Comparison of ENCODE assay signal across 9 mouse cellular contexts in genomic region chr12:99644966-99645365, GRCm38 (mm10).
DNase-seq lines count a peak whose midpoint lies in the region; ATAC-seq and TF ChIP-seq lines count a peak whose summit lies in the region.
"Had no signal": no experiment of that assay in that cellular context is flagged by ENCODE, and none has a peak within 500 bp of the region (broad histone marks: within the 10 kb centered on the region; RNA-seq: fewer than 3 reads in every experiment).

No protein-coding gene starts in this region.

- no peak overlapping the region for H3K4me2 ChIP-seq in kidney, embryonic 15.5 days
- no peak overlapping the region for H3K4me2 ChIP-seq in embryonic facial prominence, embryonic 14.5 days (ENCODE audit: low read depth, low read length)
- H3K4me2 ChIP-seq in hindbrain, postnatal 0 days (ENCODE audit: low read depth, low read length), result no peak overlapping the region
- no peak overlapping the region for H3K4me2 ChIP-seq in midbrain, embryonic 16.5 days (ENCODE audit: low read length)

- H3K27me3 ChIP-seq in kidney, embryonic 15.5 days, result peaks cover 8% of the 10 kb centered on the region
- no peaks in the 10 kb centered on the region for H3K27me3 ChIP-seq in embryonic facial prominence, embryonic 14.5 days (replicated peaks; ENCODE audit: control insufficient read depth, insufficient read depth, low read length)
- H3K27me3 ChIP-seq in hindbrain, postnatal 0 days (ENCODE audit: insufficient read depth, low read length), result no peaks in the 10 kb centered on the region
- H3K27me3 ChIP-seq in midbrain, embryonic 16.5 days (ENCODE audit: control insufficient read depth, insufficient read depth, low read depth, low read length), result no peaks in the 10 kb centered on the region

- no peak overlapping the region for H3K4me3 ChIP-seq in kidney, embryonic 15.5 days (replicated peaks)
- H3K4me3 ChIP-seq in embryonic facial prominence, embryonic 14.5 days (ENCODE audit: low read depth, low read length), result no peak overlapping the region
- no peak overlapping the region for H3K4me3 ChIP-seq in hindbrain, postnatal 0 days (ENCODE audit: low read length)
- H3K4me3 ChIP-seq in midbrain, embryonic 16.5 days (ENCODE audit: low read depth, low read length), result no peak overlapping the region
- H3K4me3 ChIP-seq: gastrocnemius, adult 2 months had no signal

- TF ChIP-seq CTCF in hindbrain, postnatal 0 days (IDR thresholded peaks at IDR 0.05; ENCODE audit: low read depth), result no peak

- peak; percentile 96 for ATAC-seq in kidney, embryonic 15.5 days (replicated peaks; ENCODE audit: low FRiP score)
- peak; percentile 89 for ATAC-seq in embryonic facial prominence, embryonic 14.5 days (ENCODE audit: low read depth)
- ATAC-seq in hindbrain, postnatal 0 days, result peak; percentile 87
- peak; percentile 92 for ATAC-seq in midbrain, embryonic 16.5 days

- intact Hi-C loops in left cerebral cortex, postnatal 14 days (cut with DNase I), result no loop called here
- intact Hi-C loops in left cerebral cortex, postnatal 10 days (cut with DNase I), result no loop called here

- H3K27ac ChIP-seq in kidney, embryonic 15.5 days, result no peak overlapping the region
- H3K27ac ChIP-seq in embryonic facial prominence, embryonic 14.5 days (replicated peaks; ENCODE audit: low read depth, low read length), result no peak overlapping the region
- no peak overlapping the region for H3K27ac ChIP-seq in hindbrain, postnatal 0 days
- no peak overlapping the region for H3K27ac ChIP-seq in midbrain, embryonic 16.5 days (ENCODE audit: low read length)
- H3K27ac ChIP-seq: gastrocnemius, adult 2 months had no signal

- H3K4me1 ChIP-seq in kidney, embryonic 15.5 days, result peaks cover 15% of the 10 kb centered on the region
- peaks cover 15% of the 10 kb centered on the region for H3K4me1 ChIP-seq in embryonic facial prominence, embryonic 14.5 days (ENCODE audit: control insufficient read depth, insufficient read depth, low read length)
- H3K4me1 ChIP-seq in hindbrain, postnatal 0 days (ENCODE audit: insufficient read depth, low read length), result peaks cover 10% of the 10 kb centered on the region; the same call in 1 of the 2 replicates
- peaks cover 13% of the 10 kb centered on the region for H3K4me1 ChIP-seq in midbrain, embryonic 16.5 days (ENCODE audit: control insufficient read depth, insufficient read depth, low read length)

- H3K9ac ChIP-seq in kidney, embryonic 15.5 days, result no peak overlapping the region
- no peak overlapping the region for H3K9ac ChIP-seq in embryonic facial prominence, embryonic 14.5 days (ENCODE audit: low read depth, low read length)
- H3K9ac ChIP-seq in hindbrain, postnatal 0 days (replicated peaks; ENCODE audit: low read length), result no peak overlapping the region
- no peak overlapping the region for H3K9ac ChIP-seq in midbrain, embryonic 16.5 days (ENCODE audit: low read depth, low read length)

- H3K36me3 ChIP-seq in kidney, embryonic 15.5 days, result no peaks in the 10 kb centered on the region
- no peaks in the 10 kb centered on the region for H3K36me3 ChIP-seq in embryonic facial prominence, embryonic 14.5 days (ENCODE audit: control insufficient read depth, insufficient read depth, low read length)
- no peaks in the 10 kb centered on the region for H3K36me3 ChIP-seq in hindbrain, postnatal 0 days (ENCODE audit: insufficient read depth, low read length)
- no peaks in the 10 kb centered on the region for H3K36me3 ChIP-seq in midbrain, embryonic 16.5 days (ENCODE audit: control insufficient read depth, insufficient read depth, low read length)

- DNase-seq in kidney, adult 18-20 months, result no peak
- DNase-seq in embryonic facial prominence, embryonic 14.5 days (ENCODE audit: low spot score), result no peak
- DNase-seq in hindbrain, postnatal 0 days (ENCODE audit: low spot score), result no peak
- DNase-seq in left cerebral cortex, postnatal 14 days (ENCODE audit: low spot score in 2 of 2), result no peak
- DNase-seq in right cerebral cortex, postnatal 36 days (ENCODE audit: low spot score in 2 of 2), result no peak
- DNase-seq in left cerebral cortex, postnatal 10 days (ENCODE audit: extremely low spot score in 1 of 2, low spot score in 2 of 2), result no peak

- peaks cover 26% of the 10 kb centered on the region for H3K9me3 ChIP-seq in kidney, embryonic 15.5 days (replicated peaks)
- peaks cover 43% of the 10 kb centered on the region for H3K9me3 ChIP-seq in embryonic facial prominence, embryonic 14.5 days (ENCODE audit: control insufficient read depth, low read length)
- peaks cover 12% of the 10 kb centered on the region for H3K9me3 ChIP-seq in hindbrain, postnatal 0 days (ENCODE audit: low read length)
- no peaks in the 10 kb centered on the region; the same call in none of the 2 replicates for H3K9me3 ChIP-seq in midbrain, embryonic 16.5 days (replicated peaks; ENCODE audit: control insufficient read depth, low read length, poor library complexity, severe bottlenecking)

- 91% methylated on average over 37 of the region's 37 CpGs for WGBS in kidney, embryonic 15.5 days
- WGBS in embryonic facial prominence, embryonic 14.5 days, result 91% methylated on average over 37 of the region's 37 CpGs
- 88% methylated on average over 37 of the region's 37 CpGs for WGBS in hindbrain, postnatal 0 days
- 94% methylated on average over 37 of the region's 37 CpGs for WGBS in midbrain, embryonic 16.5 days
